Mouse (Mus musculus) induced T-regulatory cell, adult 2 months (primary cell): ENCODE measurements around the gene Igf2bp3.
"Not testable (repeated sequence)": the region's sequence is repeated elsewhere in the genome, so short reads cannot be mapped to it uniquely, and the experiment has no call there.

Experiments
- DNase-seq: peaks from one replicate; pipeline ENCODE4 v3.0.0-alpha.2; 2012; ENCODE audit warnings: low read depth

Igf2bp3 gene

DNA sequence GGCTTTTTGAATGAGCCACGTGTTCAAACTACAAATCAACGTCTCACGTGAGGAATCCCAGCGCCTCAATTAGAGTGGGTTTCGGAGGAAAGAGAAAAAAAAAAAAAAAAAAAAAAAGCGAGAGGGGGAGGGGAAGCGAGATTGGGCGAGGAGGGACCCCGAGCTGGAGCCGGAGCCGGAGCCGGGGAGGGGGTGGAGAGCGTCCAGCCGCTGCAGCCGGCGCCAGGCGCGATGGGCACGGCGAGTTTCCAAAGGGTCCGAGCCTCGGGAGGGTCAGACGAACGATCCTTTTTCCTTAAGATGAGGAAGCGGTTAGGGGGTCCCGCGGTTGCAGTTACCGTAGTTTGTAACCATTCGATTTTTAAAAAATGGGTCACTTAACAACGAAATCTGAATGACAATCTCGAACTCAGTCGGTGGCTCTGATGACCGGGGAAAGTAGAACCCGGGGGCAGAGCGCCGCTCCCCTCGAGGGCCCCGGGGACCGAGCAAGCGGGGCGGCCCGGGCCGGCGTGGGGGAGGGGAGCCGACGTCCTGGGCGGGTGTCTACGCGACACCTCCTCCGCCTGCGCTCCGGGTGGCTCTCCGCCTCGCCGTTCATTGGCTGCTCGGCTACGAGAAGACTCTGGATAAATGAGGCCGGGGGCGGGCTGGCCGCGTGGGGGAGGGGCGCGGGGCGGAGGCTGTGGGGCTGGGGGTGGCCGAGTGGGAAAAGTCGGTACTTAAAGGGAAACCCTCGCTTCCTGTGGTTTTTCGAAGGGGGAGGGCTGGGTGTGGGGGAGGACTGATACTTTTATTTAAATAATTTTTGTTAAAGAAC is at the start of gene Igf2bp3:
Gene Igf2bp3 (minus strand): TSS at position 30 of the 820 bp plus-strand sequence.
- peak; percentile 84 for DNase-seq

GRCm38 (mm10) chr6:49264446-49264845 is 49.7 kb upstream of the Igf2bp3 start:
- not testable (repeated sequence) for DNase-seq

DNA sequence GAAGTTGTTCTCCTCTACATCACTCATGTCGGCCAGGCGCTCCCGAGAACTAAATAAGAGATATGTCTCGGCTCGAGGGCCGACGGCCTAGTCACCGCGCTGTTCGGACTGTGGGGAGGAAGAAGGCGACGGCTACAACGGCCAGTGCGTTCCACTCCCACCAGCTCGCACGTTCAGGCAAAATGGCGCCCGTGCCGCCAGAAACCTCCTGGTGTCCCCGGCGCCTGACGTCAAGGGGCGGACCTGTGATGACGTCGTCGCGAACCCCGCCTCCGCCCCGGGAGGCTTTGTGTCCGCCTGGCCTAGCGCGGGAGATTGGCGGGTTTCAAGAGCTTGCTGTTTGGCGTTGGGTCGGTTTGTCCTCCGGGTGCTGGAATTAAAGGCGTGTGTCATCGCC is 49.1 kb upstream of the Igf2bp3 start, which contains the start of gene Tra2a:
Gene Tra2a (minus strand): TSS at position 187 of the 397 bp plus-strand sequence.
- peak; percentile 98 for DNase-seq

DNA sequence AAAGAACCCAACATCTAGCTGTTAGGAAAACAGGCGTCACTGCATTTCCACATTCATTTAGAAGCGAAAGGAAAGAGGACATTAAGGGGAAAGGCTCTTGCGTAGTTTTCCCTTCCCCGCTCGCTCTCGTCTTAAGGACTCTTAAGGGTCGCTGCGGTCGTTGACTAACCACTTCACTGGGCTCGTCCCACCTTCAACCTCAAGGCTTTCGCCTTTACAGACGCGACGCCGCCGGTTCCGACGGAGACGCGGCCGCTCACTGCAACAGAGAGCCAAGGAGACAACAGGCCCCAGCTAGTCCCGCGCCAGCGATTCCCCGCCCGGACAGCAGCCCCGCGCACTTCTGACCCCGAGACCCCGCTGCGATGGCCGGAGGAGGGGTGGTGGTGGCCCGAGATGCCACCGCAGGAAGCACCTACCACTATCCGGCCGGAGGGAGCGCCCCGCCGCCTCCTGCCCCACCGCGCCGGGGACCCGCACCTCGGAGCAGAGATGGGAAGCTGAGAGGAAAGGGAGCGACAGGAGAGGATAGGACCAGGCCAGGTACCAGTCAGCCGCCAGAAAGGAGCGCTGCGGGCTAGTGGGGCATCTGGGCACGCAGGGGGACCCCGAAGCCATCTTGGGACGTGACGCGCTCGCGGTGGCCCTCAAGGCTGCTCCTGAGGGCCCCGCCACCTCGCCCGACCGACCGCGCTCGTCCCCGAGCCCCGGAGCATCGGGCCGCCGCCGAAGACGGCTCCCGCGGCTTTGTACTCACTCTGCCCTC is 48.5 kb upstream of the Igf2bp3 start:
- peak; percentile 79 for DNase-seq

GRCm38 (mm10) chr6:49262421-49262820 is 47.7 kb upstream of the Igf2bp3 start:
- DNase-seq, result peak; percentile 49

DNA sequence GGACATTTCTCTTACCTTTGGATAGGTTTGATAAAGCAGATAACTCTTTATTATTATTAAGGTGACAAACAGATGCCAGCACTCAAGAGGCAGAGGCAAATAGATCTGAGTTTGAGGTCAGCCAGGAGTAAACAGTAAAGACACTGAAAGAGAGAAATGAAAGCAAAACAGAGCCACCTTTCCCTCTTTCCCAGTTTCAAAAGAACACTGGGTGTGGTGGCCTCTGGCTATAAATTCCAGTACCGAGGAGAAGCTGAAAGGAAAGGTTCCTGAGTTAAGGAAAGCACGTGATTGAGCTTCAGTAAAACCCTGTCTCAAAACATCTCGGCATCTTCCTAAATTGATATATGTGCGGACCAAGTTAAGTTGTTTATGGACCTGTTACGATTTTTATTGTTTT is 45.0 kb upstream of the Igf2bp3 start:
- DNase-seq, result no peak

- no peak for DNase-seq
Measured at GRCm38 (mm10) chr6:49257880-49258279, 43.1 kb upstream of the Igf2bp3 start.

- no peak for DNase-seq
Measured at GRCm38 (mm10) chr6:49252207-49252606, 37.5 kb upstream of the Igf2bp3 start.

- DNase-seq, result no peak
Measured at GRCm38 (mm10) chr6:49251199-49251598, 36.4 kb upstream of the Igf2bp3 start.

DNA sequence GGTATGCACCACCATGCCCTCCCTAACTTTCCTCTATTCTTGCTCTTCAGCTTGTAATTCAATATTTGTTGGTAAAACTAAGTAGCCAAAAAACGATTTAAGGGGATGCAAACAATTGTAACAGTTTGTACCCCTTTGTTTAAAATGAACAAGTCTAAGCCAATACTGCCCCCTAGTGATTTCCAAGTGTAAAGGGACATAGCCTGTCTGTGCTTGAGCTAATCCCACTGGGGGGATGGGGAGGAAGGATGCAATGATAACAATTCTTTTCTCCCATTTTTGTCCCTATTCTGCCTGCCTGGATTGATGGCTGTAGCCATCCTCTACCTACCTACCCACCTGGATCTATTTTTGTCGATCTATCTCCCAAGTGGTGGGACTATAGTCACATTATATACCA is 32.5 kb upstream of the Igf2bp3 start:
- peak; percentile 57 for DNase-seq

- DNase-seq, result no peak
Measured at GRCm38 (mm10) chr6:49242331-49242730, 27.6 kb upstream of the Igf2bp3 start.

DNA sequence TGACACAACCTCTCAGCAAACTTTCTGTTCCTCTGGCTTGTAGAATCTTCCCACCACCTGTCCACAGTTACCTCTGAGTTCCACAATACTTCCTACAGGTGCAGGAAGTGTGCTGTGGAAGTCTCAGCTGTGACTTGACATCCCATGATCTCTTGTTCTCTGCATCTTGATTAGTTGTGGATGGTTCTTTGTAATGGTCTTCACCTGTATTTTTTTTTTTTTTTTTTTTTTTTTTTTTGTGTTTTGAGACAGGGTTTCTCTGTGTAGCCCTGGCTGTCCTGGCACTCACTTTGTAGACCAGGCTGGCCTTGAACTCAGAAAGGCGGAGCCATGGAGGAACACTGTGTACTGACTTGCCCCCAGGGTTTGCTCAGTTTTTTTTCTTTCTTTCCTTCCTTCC is 26.8 kb upstream of the Igf2bp3 start:
- DNase-seq, result no peak

- peak; percentile 95 for DNase-seq
Measured at GRCm38 (mm10) chr6:49236331-49236730, 21.6 kb upstream of the Igf2bp3 start.

DNA sequence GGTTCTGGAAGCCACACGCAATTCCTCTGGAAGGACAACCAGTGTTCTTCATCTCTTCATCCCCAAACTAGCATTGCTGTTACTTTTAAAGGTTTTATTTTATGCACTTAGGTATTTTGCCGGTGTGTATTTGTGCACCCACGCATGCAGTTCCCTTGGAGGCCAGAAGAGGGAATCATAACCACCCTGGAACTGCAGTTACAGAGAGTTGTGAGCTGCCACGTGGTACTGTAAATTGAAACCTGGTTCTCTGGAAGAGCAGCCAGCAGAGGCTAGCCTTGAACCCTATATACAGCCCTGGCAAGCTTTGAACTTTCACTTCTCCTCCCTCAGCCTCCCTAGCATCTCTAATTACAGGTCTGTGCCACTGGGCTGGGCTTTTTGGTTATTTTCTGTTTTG is 18.6 kb upstream of the Igf2bp3 start:
- peak; percentile 72 for DNase-seq

- DNase-seq, result peak; percentile 68
Measured at GRCm38 (mm10) chr6:49228126-49228679, 13.4 kb upstream of the Igf2bp3 start.

- peak; percentile 78 for DNase-seq
Measured at GRCm38 (mm10) chr6:49227184-49227735, 12.5 kb upstream of the Igf2bp3 start.

- no peak for DNase-seq
Measured at GRCm38 (mm10) chr6:49225728-49226123, 11.0 kb upstream of the Igf2bp3 start.

- no peak for DNase-seq
Measured at GRCm38 (mm10) chr6:49224923-49225727, 10.4 kb upstream of the Igf2bp3 start.

DNA sequence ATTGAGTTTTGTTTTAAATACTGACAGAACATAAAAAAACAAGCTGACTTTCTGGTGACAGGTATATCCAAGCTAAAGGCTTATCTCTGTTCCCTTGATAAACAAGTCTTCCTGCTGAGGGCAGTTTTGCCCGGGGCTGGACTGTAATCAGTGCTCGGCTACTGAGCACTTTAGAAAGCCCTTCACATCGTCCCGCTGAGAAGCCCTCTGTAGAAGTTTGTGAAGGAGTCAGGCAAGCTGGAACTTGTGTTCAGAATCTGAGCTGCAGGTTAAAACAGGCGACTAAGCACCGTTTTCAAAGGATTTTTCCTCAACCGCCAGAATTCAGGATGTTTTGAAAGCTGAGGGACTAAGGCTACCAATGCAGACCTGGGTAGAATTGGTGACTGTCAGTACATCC is 7.1 kb upstream of the Igf2bp3 start:
- peak; percentile 30 for DNase-seq

- peak; percentile 23 for DNase-seq
Measured at GRCm38 (mm10) chr6:49219920-49220604, 5.3 kb upstream of the Igf2bp3 start.

DNA sequence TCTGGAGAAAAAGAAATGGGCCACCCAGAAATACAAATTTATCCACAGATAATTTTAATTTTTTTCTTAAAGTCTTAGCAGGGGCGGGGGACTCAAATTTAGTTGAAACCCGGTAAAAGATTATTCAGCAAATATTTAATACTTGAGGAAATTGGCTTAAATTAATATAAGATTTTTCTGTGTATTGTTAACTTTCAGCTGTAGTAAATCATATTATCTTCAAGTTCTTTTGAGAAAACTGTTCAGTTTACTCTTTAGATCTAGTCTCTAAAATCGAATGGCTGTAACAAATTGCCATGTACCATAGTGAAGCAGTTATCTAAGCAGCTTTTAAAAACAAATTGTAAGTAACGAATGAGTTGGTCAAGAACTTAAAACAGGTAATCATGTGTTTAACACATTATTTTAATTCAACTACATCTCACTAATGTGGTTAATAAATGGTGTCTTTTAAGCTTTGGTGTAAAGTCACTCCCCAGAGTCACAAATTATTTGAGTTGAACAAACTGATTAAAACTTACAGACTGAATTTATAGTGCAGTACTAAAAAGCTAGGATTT is 4.3 kb upstream of the Igf2bp3 start:
- peak; percentile 67 for DNase-seq
